Mouse (Mus musculus) embryonic facial prominence, embryonic 11.5 days (tissue): ENCODE results near the gene Mocs1. TPM values are rescaled to one million over a fixed set of nuclear protein-coding genes. Genes with fewer than 3 reads are reported as not detected.

ENCODE experiments used
- ATAC-seq: fragments of 200-750 bp; cut with Nextera tagmentation; replicated peaks from 2 replicates; pipeline ENCODE4 v1.8.0; 2017; ENCODE audit warnings: low read depth; ENCODE audit not compliant: insufficient number of reproducible peaks, low FRiP score, low TSS enrichment
- DNase-seq: peaks from one replicate; pipeline ENCODE4 v3.0.0-alpha.2; 2015; ENCODE audit warnings: low spot score
- H3K27ac ChIP-seq: fragments of 300-500 bp; sonication (generic); replicated peaks from 2 replicates; pipeline ENCODE4 v1.5.1; 2014; ENCODE audit warnings: mild to moderate bottlenecking, low read depth, low read length, control low read depth
- H3K27me3 ChIP-seq: fragments of 300-500 bp; sonication (generic); 2 replicates; pipeline ENCODE4 v1.6.1; 2014; ENCODE audit warnings: mild to moderate bottlenecking, low read length, moderate library complexity, mixed read lengths; ENCODE audit not compliant: control insufficient read depth, insufficient read depth
- H3K36me3 ChIP-seq: fragments of 300-500 bp; sonication (generic); replicated peaks from 2 replicates; pipeline ENCODE4 v1.6.1; 2014; ENCODE audit warnings: low read depth, mild to moderate bottlenecking, low read length, moderate library complexity, mixed read lengths; ENCODE audit not compliant: control insufficient read depth, insufficient read depth
- H3K4me1 ChIP-seq: fragments of 300-500 bp; sonication (generic); 2 replicates; pipeline ENCODE4 v1.6.1; 2014; ENCODE audit warnings: low read length, mixed read lengths; ENCODE audit not compliant: control insufficient read depth, insufficient read depth
- H3K4me2 ChIP-seq: fragments of 300-500 bp; sonication (generic); 2 replicates; pipeline ENCODE4 v1.6.1; 2014; ENCODE audit warnings: low read depth, mild to moderate bottlenecking, control low read depth, low read length, moderate library complexity
- H3K4me3 ChIP-seq: fragments of 300-500 bp; sonication (generic); 2 replicates; pipeline ENCODE4 v1.5.1; 2014; ENCODE audit warnings: low read depth, low read length, control low read depth
- H3K9ac ChIP-seq: fragments of 300-500 bp; sonication (generic); replicated peaks from 2 replicates; pipeline ENCODE4 v1.6.1; 2014; ENCODE audit warnings: mild to moderate bottlenecking, control low read depth, low read length
- H3K9me3 ChIP-seq: fragments of 300-500 bp; sonication (generic); replicated peaks from 2 replicates; pipeline ENCODE4 v1.6.1; 2016; ENCODE audit warnings: mild to moderate bottlenecking, low read length, inconsistent platforms, mixed read lengths; ENCODE audit not compliant: control insufficient read depth
- WGBS: fragments of 180-500 bp; shearing (Covaris S2); extraction: QIAGEN DNeasy Blood & Tissue Kit; methylation state at CpG from one replicate; pipeline ENCODE4 v1.1.7; 2014; 5-methylcytosine and 5-hydroxymethylcytosine counted together
- polyA plus RNA-seq: library from polyadenylated mRNA; unstranded; fragments of >200 nt; fragmentation: Nextera tagmentation; extraction: Ambion mirVana; gene quantifications from 2 replicates; pipeline ENCODE4 v1.2.1, GENCODE M21; 2014

The Mocs1 gene
- polyA plus RNA-seq, result 6.0 and 6.1 TPM in 2 replicates

GRCm38 (mm10) chr17:49428239-49428688 is at the start of gene Mocs1:
TSS of gene Mocs1 (plus strand) at chr17:49428362.
- Histone ChIP-seq H3K4me3 (peak within 1 kb of the TSS; percentile 62), H3K36me3 (no peaks in the 10 kb centered on the region), H3K9me3 (no peaks in the 10 kb centered on the region), H3K4me2 (peak within 1 kb of the TSS; percentile 72), H3K27me3 (no peaks in the 10 kb centered on the region), H3K27ac (no peak within 1 kb of the TSS), H3K9ac (peak within 1 kb of the TSS; percentile 85), H3K4me1 (peaks cover 6% of the 10 kb centered on the region; the same call in 1 of the 2 replicates)
- ATAC-seq, result peak; percentile 97
- DNase-seq, result peak; percentile 96
- WGBS, result under 1% methylated on average over 28 of the region's 28 CpGs

- Histone ChIP-seq H3K27me3 (no peaks in the 10 kb centered on the region), H3K36me3 (no peaks in the 10 kb centered on the region), H3K4me1 (no peaks in the 10 kb centered on the region), H3K9me3 (no peaks in the 10 kb centered on the region), H3K9ac (no peak overlapping the region), H3K27ac (no peak overlapping the region), H3K4me2 (no peak overlapping the region), H3K4me3 (no peak overlapping the region)
- 64% methylated on average over 4 of the region's 4 CpGs for WGBS
- no peak for ATAC-seq
- peak; percentile 27 for DNase-seq
These were observed 48.5 kb upstream of the Mocs1 start for GRCm38 (mm10) chr17:49379645-49380044.

DNA sequence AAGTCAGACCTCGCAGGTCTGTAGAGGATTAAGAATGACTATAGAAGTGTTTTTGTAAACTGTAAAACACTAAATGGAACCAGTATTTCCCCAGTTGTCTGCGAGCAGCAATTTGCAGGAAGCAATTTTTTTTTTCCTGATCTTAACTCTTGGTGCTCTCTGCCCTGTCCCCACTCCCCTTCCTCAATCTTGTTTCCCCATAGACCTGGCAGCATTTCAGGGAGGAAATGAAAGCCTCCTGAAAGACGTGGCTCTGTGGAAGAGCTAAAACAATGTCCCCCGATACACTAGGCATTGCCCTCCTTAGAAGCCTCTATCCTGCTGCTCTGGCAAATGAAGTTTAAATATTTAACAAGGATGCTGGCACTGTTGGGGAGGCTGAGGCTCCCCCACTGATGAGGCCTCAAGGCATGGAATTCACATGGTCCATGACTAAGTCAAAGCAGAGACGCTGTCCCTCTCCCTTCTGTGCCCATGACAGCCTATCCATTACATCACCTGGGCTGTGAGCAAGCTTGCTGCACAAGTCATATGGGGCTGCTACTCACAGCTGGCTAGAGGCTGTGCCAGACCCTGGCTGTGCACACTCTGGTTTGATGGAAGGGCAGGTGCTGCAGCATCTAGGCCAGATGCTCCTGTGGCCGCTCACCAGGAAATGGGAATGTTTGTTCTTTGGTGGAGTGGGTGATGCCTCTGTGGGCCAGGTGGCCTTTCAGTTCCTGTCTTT is 43.8 kb upstream of the Mocs1 start:
- ATAC-seq (no peak), DNase-seq (no peak)
- H3K9me3 ChIP-seq, result no peaks in the 10 kb centered on the region
- H3K4me1 ChIP-seq, result no peaks in the 10 kb centered on the region
- H3K9ac ChIP-seq, result no peak overlapping the region
- WGBS, result 43% methylated on average over 6 of the region's 6 CpGs
- no peak overlapping the region for H3K4me3 ChIP-seq
- no peak overlapping the region for H3K27ac ChIP-seq
- no peaks in the 10 kb centered on the region for H3K27me3 ChIP-seq
- no peak overlapping the region for H3K4me2 ChIP-seq
- no peaks in the 10 kb centered on the region for H3K36me3 ChIP-seq

- H3K27me3 ChIP-seq, result no peaks in the 10 kb centered on the region
- H3K9ac ChIP-seq, result no peak overlapping the region
- H3K4me1 ChIP-seq, result no peaks in the 10 kb centered on the region
- no peaks in the 10 kb centered on the region for H3K9me3 ChIP-seq
- no peak overlapping the region for H3K27ac ChIP-seq
- no peak overlapping the region for H3K4me3 ChIP-seq
- H3K36me3 ChIP-seq, result no peaks in the 10 kb centered on the region
- WGBS, result 84% methylated on average over 2 of the region's 2 CpGs
- no peak for ATAC-seq
- H3K4me2 ChIP-seq, result no peak overlapping the region
- no peak for DNase-seq
These were observed 40.4 kb upstream of the Mocs1 start for GRCm38 (mm10) chr17:49387741-49388140.

GRCm38 (mm10) chr17:49392751-49393150 is 35.4 kb upstream of the Mocs1 start:
- ATAC-seq, result no peak
- no peak overlapping the region for H3K27ac ChIP-seq
- no peaks in the 10 kb centered on the region for H3K36me3 ChIP-seq
- no peaks in the 10 kb centered on the region for H3K4me1 ChIP-seq
- no peak overlapping the region for H3K4me2 ChIP-seq
- no peak overlapping the region for H3K4me3 ChIP-seq
- DNase-seq, result no peak
- H3K27me3 ChIP-seq, result no peaks in the 10 kb centered on the region
- H3K9ac ChIP-seq, result no peak overlapping the region
- no peaks in the 10 kb centered on the region for H3K9me3 ChIP-seq
- 13% methylated on average over 1 of the region's 1 CpGs for WGBS

DNA sequence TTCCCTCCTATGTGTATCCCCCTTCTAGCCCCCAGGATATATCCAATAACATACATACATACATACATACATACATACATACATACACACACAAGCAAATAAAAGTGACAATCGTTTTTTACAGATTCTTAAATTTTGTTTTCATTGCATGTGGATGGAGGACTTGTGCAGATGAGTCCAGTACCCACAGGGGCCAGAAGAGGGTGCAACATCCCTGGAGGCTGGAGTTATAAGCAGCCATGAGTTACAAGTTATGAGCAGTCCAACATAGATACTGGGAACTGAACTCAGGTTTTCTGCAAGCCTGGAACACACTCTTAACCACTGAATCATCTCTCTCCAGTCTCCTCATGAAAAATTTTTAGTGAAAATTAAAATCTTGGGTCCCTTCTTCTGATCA is 33.3 kb upstream of the Mocs1 start:
- Histone ChIP-seq H3K9ac (no peak overlapping the region), H3K27ac (no peak overlapping the region), H3K4me1 (no peaks in the 10 kb centered on the region), H3K9me3 (no peaks in the 10 kb centered on the region), H3K4me2 (no peak overlapping the region), H3K4me3 (no peak overlapping the region), H3K36me3 (no peaks in the 10 kb centered on the region), H3K27me3 (no peaks in the 10 kb centered on the region)
- DNase-seq, result no peak
- ATAC-seq, result no peak
- whole genome bisulfite sequencing, result 57% methylated on average over 1 of the region's 1 CpGs

GRCm38 (mm10) chr17:49399605-49400004 is 28.6 kb upstream of the Mocs1 start:
- Histone ChIP-seq H3K27ac (no peak overlapping the region), H3K9me3 (no peaks in the 10 kb centered on the region), H3K27me3 (no peaks in the 10 kb centered on the region), H3K4me3 (no peak overlapping the region), H3K36me3 (no peaks in the 10 kb centered on the region), H3K4me1 (no peaks in the 10 kb centered on the region), H3K9ac (no peak overlapping the region), H3K4me2 (no peak overlapping the region)
- WGBS, result 63% methylated on average over 4 of the region's 4 CpGs
- no peak for ATAC-seq
- DNase-seq, result no peak

DNA sequence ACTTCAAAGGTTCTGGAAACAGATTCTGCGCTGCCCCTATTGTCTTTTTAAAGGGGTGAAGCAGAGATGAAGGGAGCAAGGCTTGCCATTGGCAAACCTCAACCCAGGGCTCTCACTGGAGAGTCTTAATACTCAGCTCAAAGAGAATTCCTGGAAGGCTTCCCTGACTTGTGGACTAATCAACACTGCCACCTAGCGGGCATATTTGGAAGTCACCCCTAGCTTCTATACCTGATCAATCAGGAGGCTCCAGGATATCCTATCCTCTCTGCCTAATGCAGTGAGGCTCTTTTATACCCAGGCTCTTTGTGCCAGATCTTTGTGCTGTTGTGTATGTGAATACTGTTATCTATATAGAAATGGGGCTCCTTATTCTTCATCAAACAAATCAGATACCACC is 28.0 kb upstream of the Mocs1 start:
- WGBS, result 4% methylated on average over 2 of the region's 2 CpGs
- Histone ChIP-seq H3K9ac (no peak overlapping the region), H3K4me2 (no peak overlapping the region), H3K4me3 (no peak overlapping the region), H3K27ac (no peak overlapping the region), H3K36me3 (no peaks in the 10 kb centered on the region), H3K27me3 (no peaks in the 10 kb centered on the region), H3K4me1 (no peaks in the 10 kb centered on the region), H3K9me3 (no peaks in the 10 kb centered on the region)
- DNase-seq (peak; percentile 90), ATAC-seq (no peak)
